Comparison of ENCODE assay signal across 12 mouse cellular contexts in the genomic region with DNA sequence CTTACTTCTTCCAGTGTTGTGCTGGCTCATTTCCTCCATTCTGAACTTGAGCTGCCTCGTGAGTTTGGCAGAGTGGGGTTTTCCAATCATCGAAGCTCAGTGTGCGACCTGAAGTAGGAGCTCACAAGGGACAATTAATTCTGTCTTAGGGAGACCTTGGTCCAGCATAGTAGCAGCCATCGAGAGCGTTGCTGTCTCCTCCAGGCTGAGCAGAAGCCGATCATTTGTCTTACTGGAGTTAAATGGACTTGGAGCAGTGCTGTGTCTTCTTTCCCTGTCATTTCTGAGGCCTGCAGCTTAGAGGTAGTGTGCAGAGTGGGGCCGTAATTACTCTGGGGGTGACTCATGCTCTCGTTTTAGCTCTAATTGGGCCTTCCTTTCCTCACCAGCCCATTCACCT.
A peak's percentile ranks its signal among the peaks of the same experiment; 100 is the strongest.
DNase-seq lines count a peak whose midpoint lies in the region; ATAC-seq and TF ChIP-seq lines count a peak whose summit lies in the region.
"Had no signal": no experiment of that assay in that cellular context is flagged by ENCODE, and none has a peak within 500 bp of the region (broad histone marks: within the 10 kb centered on the region; RNA-seq: fewer than 3 reads in every experiment).

No protein-coding gene starts in this region.

- TF ChIP-seq POLR2A in heart, adult 2 months (IDR thresholded peaks at IDR 0.05; ENCODE audit: insufficient read depth, low read depth, low read length), result no peak
- TF ChIP-seq POLR2A in myocyte (IDR thresholded peaks at IDR 0.05; ENCODE audit: insufficient read length, low read depth), result no peak
- no peak for TF ChIP-seq POLR2A in lung, adult 2 months (IDR thresholded peaks at IDR 0.05; ENCODE audit: borderline replicate concordance, extremely low read depth, low read depth, low read length)

- H3K27ac ChIP-seq in heart, adult 2 months, result peak overlapping the region; percentile 47
- peak overlapping the region; percentile 48 for H3K27ac ChIP-seq in lung, embryonic 16.5 days (ENCODE audit: low read length)
- H3K27ac ChIP-seq in embryonic facial prominence, embryonic 10.5 days (replicated peaks), result peak overlapping the region; percentile 60
- H3K27ac ChIP-seq: hindbrain, embryonic 10.5 days had no signal

- ATAC-seq in lung, embryonic 16.5 days (ENCODE audit: low read depth), result no peak
- ATAC-seq: forebrain, embryonic 16.5 days; lung, postnatal 0 days had no signal

- WGBS in heart, adult 2 months, result 46% methylated on average over 8 of the region's 8 CpGs
- WGBS in lung, embryonic 16.5 days, result 67% methylated on average over 8 of the region's 8 CpGs
- 71% methylated on average over 8 of the region's 8 CpGs for WGBS in embryonic facial prominence, embryonic 10.5 days
- WGBS in lung, adult 2 months, result 59% methylated on average over 8 of the region's 8 CpGs

- H3K4me2 ChIP-seq in lung, embryonic 16.5 days (ENCODE audit: low read depth, low read length), result no peak overlapping the region
- peak overlapping the region; percentile 46 for H3K4me2 ChIP-seq in myocyte (ENCODE audit: low read depth)

- TF ChIP-seq EP300 in heart, adult 2 months (IDR thresholded peaks at IDR 0.05; ENCODE audit: insufficient read depth, low read depth, low read length), result no peak

- H3K9ac ChIP-seq in heart, adult 2 months (ENCODE audit: low read depth, low read length), result no peak overlapping the region
- 0 out of 2 replicates have a peak overlapping the region, but pooled peaks have one; percentile 29 for H3K9ac ChIP-seq in lung, embryonic 16.5 days (ENCODE audit: low read length)

- no peaks in the 10 kb centered on the region for H3K36me3 ChIP-seq in heart, adult 2 months (ENCODE audit: control insufficient read depth, insufficient read depth, low read length)
- H3K36me3 ChIP-seq in lung, embryonic 16.5 days (ENCODE audit: control insufficient read depth, insufficient read depth, low read length), result no peaks in the 10 kb centered on the region; the same call in 1 of the 2 replicates
- H3K36me3 ChIP-seq in embryonic facial prominence, embryonic 10.5 days (replicated peaks), result no peaks in the 10 kb centered on the region; the same call in 1 of the 2 replicates
- no peaks in the 10 kb centered on the region for H3K36me3 ChIP-seq in myocyte (ENCODE audit: control insufficient read depth, insufficient read depth)

- no peak for DNase-seq in heart, adult 2 months
- no peak for DNase-seq in heart, adult 8-10 months (ENCODE audit: low spot score)
- no peak for DNase-seq in lung, postnatal 10 days
- no peak for DNase-seq in embryonic facial prominence, embryonic 10.5 days (ENCODE audit: low spot score)
- DNase-seq in yolk sac, embryonic 10.5 days (ENCODE audit: low spot score), result no peak
- no peak for DNase-seq in lung, adult 2 months
- DNase-seq: kidney, postnatal 10 days had no signal

- no peak for TF ChIP-seq CTCF in heart, adult 2 months (IDR thresholded peaks at IDR 0.05)
- TF ChIP-seq CTCF in lung, adult 2 months (IDR thresholded peaks at IDR 0.05; ENCODE audit: insufficient read depth, low read length), result no peak

- no peak overlapping the region for H3K4me3 ChIP-seq in heart, adult 2 months
- H3K4me3 ChIP-seq in lung, embryonic 16.5 days (ENCODE audit: low read length), result no peak overlapping the region
- H3K4me3 ChIP-seq in embryonic facial prominence, embryonic 10.5 days, result no peak overlapping the region
- H3K4me3 ChIP-seq in myocyte, result no peak overlapping the region
- H3K4me3 ChIP-seq in lung, adult 2 months (replicated peaks; ENCODE audit: extremely low read depth, low read depth, low read length), result no peak overlapping the region
- H3K4me3 ChIP-seq: hindbrain, embryonic 10.5 days had no signal

- H3ac ChIP-seq in myocyte (ENCODE audit: control insufficient read depth, insufficient read length), result no peak overlapping the region

- no peaks in the 10 kb centered on the region for H3K79me2 ChIP-seq in heart, adult 2 months (replicated peaks; ENCODE audit: control insufficient read depth, insufficient read depth, low read length)
- no peaks in the 10 kb centered on the region for H3K79me2 ChIP-seq in myocyte (ENCODE audit: control insufficient read depth, insufficient read depth)

- peaks cover 5% of the 10 kb centered on the region for H3K4me1 ChIP-seq in heart, adult 2 months (ENCODE audit: control insufficient read depth, insufficient read depth, low read length)
- peaks cover 39% of the 10 kb centered on the region for H3K4me1 ChIP-seq in lung, embryonic 16.5 days (replicated peaks; ENCODE audit: control insufficient read depth, insufficient read depth, low read length)
- H3K4me1 ChIP-seq in embryonic facial prominence, embryonic 10.5 days, result peaks cover 64% of the 10 kb centered on the region
- H3K4me1 ChIP-seq in lung, adult 2 months (ENCODE audit: control insufficient read depth, insufficient read depth, low read length), result peaks cover 2% of the 10 kb centered on the region; the same call in 1 of the 2 replicates

- no peaks in the 10 kb centered on the region for H3K27me3 ChIP-seq in heart, adult 2 months (ENCODE audit: control insufficient read depth, insufficient read depth, low read length)
- H3K27me3 ChIP-seq in lung, embryonic 16.5 days (ENCODE audit: control insufficient read depth, insufficient read depth, low read depth, low read length), result no peaks in the 10 kb centered on the region
- no peaks in the 10 kb centered on the region for H3K27me3 ChIP-seq in embryonic facial prominence, embryonic 10.5 days (replicated peaks; ENCODE audit: low read depth, poor library complexity, severe bottlenecking)
- no peaks in the 10 kb centered on the region for H3K27me3 ChIP-seq in myocyte (ENCODE audit: control insufficient read depth, insufficient read depth, insufficient read length)

- intact Hi-C loops in heart, adult 2 months (cut with DNase I), result loop anchor here (5.0 kb wide), 1 partner anchor 43 kb away; no protein-coding TSS in a partner anchor

- no peaks in the 10 kb centered on the region for H3K9me3 ChIP-seq in lung, embryonic 16.5 days (ENCODE audit: control insufficient read depth, low read length)
- no peaks in the 10 kb centered on the region for H3K9me3 ChIP-seq in embryonic facial prominence, embryonic 10.5 days
- H3K9me3 ChIP-seq: hindbrain, embryonic 10.5 days had no signal

TF ChIP-seq in myocyte, 11 proteins besides CTCF, POLR2A, EP300 and RAD21:
- TF ChIP-seq MYOD1 (IDR thresholded peaks at IDR 0.05; ENCODE audit: control insufficient read depth in 1 of 3, insufficient read length in 2 of 3, low read depth in 2 of 3) (no peak), TCF12 (IDR thresholded peaks at IDR 0.05; ENCODE audit: insufficient read depth, poor library complexity, severe bottlenecking) (no peak), POLR2AphosphoS2 (IDR thresholded peaks at IDR 0.05; ENCODE audit: insufficient read length, low read depth) (no peak), E2F4 (IDR thresholded peaks at IDR 0.05; ENCODE audit: insufficient read depth) (no peak), USF1 (IDR thresholded peaks at IDR 0.05; ENCODE audit: low read depth) (no peak), SRF (IDR thresholded peaks at IDR 0.05; ENCODE audit: control insufficient read depth, insufficient read length, low read depth) (no peak), REST (IDR thresholded peaks at IDR 0.05; ENCODE audit: insufficient read depth, insufficient read length) (no peak), MAX (IDR thresholded peaks at IDR 0.05; ENCODE audit: low read depth) (no peak), TCF3 (IDR thresholded peaks at IDR 0.05; ENCODE audit: insufficient read length, low read depth) (no peak), MYOG (IDR thresholded peaks at IDR 0.05; ENCODE audit: control insufficient read depth in 1 of 3, insufficient read depth in 1 of 3, insufficient read length in 2 of 3, low read depth in 2 of 3) (no peak), CEBPB (IDR thresholded peaks at IDR 0.05; ENCODE audit: insufficient read depth, poor library complexity, severe bottlenecking) (no peak)
